Mouse (Mus musculus): ENCODE data around the gene Plekhm2.

Gene Plekhm2

GRCm38 (mm10) chr4:141605861-141606260 is 58.8 kb downstream of the Plekhm2 start, which contains the start of gene Fblim1:
Gene Fblim1, minus strand, starts transcription at chr4:141606096.
- no peak for DNase-seq (ENCODE audit: low spot score in 2 of 2)

GRCm38 (mm10) chr4:141605421-141605820 is 59.3 kb downstream of the Plekhm2 start:
- DNase-seq (ENCODE audit: low spot score in 2 of 2), result no peak

- no peak for DNase-seq (ENCODE audit: low spot score in 2 of 2)
Measured at GRCm38 (mm10) chr4:141604493-141604892, 60.2 kb downstream of the Plekhm2 start.

GRCm38 (mm10) chr4:141603921-141604320 is 60.8 kb downstream of the Plekhm2 start:
- DNase-seq (ENCODE audit: low spot score in 2 of 2), result no peak

- DNase-seq (ENCODE audit: low spot score in 2 of 2), result no peak
Measured at GRCm38 (mm10) chr4:141602523-141603223, 62.0 kb downstream of the Plekhm2 start.

- DNase-seq (ENCODE audit: low spot score in 2 of 2), result no peak
Measured at GRCm38 (mm10) chr4:141601148-141601862, 63.4 kb downstream of the Plekhm2 start.

- DNase-seq (ENCODE audit: low spot score in 2 of 2), result no peak
Measured at GRCm38 (mm10) chr4:141600364-141600763, 64.3 kb downstream of the Plekhm2 start.

GRCm38 (mm10) chr4:141599251-141600141 is 65.2 kb downstream of the Plekhm2 start:
- DNase-seq (ENCODE audit: low spot score in 2 of 2), result no peak

- DNase-seq (ENCODE audit: low spot score in 2 of 2), result no peak
Measured at GRCm38 (mm10) chr4:141598894-141599250, 65.8 kb downstream of the Plekhm2 start.

- no peak for DNase-seq (ENCODE audit: low spot score in 2 of 2)
Measured at GRCm38 (mm10) chr4:141598199-141598893, 66.4 kb downstream of the Plekhm2 start.

GRCm38 (mm10) chr4:141596700-141597328 is 67.9 kb downstream of the Plekhm2 start:
- DNase-seq (ENCODE audit: low spot score in 2 of 2), result no peak

- DNase-seq (ENCODE audit: low spot score in 2 of 2), result no peak
Measured at GRCm38 (mm10) chr4:141595605-141596268, 69.0 kb downstream of the Plekhm2 start.

GRCm38 (mm10) chr4:141595138-141595537 is 69.6 kb downstream of the Plekhm2 start:
- DNase-seq (ENCODE audit: low spot score in 2 of 2), result no peak

- DNase-seq (ENCODE audit: low spot score in 2 of 2), result peak in 1 of 2 experiments; percentile 25
Measured at GRCm38 (mm10) chr4:141591547-141591946, 73.2 kb downstream of the Plekhm2 start.

- DNase-seq (ENCODE audit: low spot score in 2 of 2), result no peak
Measured at GRCm38 (mm10) chr4:141583919-141584318, 80.8 kb downstream of the Plekhm2 start.

GRCm38 (mm10) chr4:141581051-141581450 is 83.6 kb downstream of the Plekhm2 start:
- no peak for DNase-seq (ENCODE audit: low spot score in 2 of 2)

GRCm38 (mm10) chr4:141578833-141579232 is 85.9 kb downstream of the Plekhm2 start:
- DNase-seq (ENCODE audit: low spot score in 2 of 2), result no peak

- DNase-seq (ENCODE audit: low spot score in 2 of 2), result no peak
Measured at GRCm38 (mm10) chr4:141576877-141577276, 87.8 kb downstream of the Plekhm2 start.

GRCm38 (mm10) chr4:141576404-141576803 is 88.3 kb downstream of the Plekhm2 start:
- DNase-seq (ENCODE audit: low spot score in 2 of 2), result no peak

All from spleen, postnatal 14 days (tissue).